Mouse (Mus musculus) fat pad, adult 2 months (tissue): ENCODE data around the gene Rnf10.

Experiments
- DNase-seq: peaks from one replicate; pipeline ENCODE4 v3.0.0-alpha.2; 2011; ENCODE audit warnings: low read depth, low spot score; ENCODE audit errors: extremely low read depth

Rnf10 gene

DNA sequence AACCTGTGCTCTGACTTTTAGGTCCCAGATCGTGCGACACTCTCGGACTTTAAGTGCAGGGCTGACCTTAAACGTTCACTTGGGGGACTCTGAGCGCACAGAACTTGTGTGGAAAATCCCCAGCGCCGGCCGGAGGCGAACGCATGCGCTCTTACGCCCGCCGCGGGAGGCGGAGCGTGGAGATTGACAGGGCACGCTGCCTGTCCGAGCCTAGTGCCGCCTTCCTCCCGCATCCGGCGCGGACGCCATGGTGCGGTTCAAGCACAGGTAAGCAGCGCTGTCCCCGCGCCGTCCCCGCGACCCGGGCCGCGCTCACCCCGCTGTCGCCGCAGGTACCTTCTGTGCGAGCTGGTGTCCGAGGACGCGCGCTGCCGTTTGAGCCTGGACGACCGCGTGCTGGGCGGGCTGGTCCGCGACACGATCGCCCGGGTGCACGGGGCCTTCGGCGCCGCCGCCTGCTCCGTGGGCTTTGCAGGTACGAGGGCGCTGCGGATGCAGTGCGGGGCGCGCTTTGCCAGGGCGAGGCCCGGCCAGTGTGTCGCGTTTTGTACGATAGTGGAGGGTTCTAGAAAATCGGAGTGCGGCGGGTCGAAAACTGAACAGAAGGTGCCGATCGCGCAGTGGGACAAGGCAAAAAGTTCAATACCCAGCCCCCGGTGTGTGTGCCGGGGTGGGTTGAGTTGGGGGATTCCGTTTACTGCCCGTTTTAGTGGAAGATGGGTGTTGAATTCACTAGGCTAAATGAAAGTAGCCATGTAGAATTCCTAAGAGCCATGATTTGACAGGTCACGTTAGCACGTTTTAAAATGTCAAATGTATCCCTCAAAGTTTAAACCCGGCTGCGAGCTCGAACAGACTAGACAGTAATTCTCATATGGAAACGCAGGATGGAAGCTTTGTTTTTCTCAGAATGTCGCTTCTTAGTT lies 34.6 kb downstream of the Rnf10 start:
- no peak for DNase-seq

DNA sequence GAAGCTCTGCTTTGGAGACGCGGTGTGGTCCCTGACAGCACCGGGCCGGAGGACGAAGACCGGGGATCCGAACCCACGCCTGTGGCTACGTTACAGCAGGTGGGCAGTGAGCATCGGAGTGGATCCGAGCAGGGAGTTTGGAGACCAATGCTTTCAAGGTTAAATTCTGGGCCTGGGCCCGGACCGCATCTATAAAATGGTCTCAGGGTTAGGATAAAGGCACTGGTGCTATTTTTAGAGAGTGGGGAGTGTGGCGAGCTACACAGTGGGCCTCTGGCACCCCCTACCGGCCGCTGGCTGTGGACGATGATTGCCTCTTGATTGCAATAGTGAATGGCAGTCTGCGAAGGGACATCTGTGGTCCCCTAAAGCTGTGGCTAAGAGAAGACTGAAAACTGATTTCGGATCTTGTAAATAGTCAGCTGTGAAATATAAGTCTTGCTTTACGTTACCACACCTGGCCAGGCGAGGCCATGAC lies 36.9 kb downstream of the Rnf10 start, which contains the start of gene Pop5:
Pop5 (plus strand) TSS at position 51 of the 478 bp plus-strand sequence.
- DNase-seq: no peak

GRCm38 (mm10) chr5:115235323-115235771 lies 37.4 kb downstream of the Rnf10 start:
- DNase-seq: no peak

DNA sequence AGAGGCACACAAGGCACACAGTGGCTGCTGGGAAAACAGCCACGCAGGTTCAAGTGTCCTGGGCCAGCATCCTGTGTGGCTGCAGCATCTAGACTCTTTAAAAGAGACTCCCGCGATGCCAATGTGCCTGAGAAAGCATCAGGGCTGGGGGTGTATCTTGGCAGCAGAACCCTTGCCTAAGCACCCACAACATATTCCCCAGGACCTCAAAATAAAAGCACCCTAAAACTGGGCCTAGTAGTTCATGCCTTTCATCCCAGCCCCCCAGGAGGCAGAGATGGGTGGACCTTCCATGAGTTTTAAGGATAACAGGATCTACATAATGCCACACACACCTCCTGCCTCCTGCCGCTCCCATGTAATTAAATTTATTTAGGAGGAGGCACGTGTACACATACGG lies 38.2 kb downstream of the Rnf10 start:
- no peak for DNase-seq

- DNase-seq: no peak
These were observed 39.5 kb downstream of the Rnf10 start for GRCm38 (mm10) chr5:115233031-115233780.

DNA sequence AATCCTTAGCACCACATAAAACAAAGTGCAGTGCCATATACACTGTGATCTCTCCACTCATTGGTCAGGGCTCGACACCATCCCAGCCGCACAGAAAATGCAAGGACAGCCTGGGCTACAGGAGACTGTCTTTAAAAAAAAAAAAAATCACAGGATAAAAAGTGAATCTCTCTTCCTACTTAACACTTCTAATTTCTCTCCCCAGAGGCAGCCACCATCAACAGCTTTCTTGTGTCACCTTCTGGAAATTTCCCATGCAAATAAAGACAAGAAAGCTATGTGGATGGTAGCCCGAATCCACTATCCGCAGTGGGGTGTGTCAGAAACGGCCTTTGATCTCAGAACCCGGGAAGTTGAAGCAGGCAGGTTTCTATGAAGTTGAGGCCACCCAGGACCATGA lies 40.2 kb downstream of the Rnf10 start:
- no peak for DNase-seq

DNA sequence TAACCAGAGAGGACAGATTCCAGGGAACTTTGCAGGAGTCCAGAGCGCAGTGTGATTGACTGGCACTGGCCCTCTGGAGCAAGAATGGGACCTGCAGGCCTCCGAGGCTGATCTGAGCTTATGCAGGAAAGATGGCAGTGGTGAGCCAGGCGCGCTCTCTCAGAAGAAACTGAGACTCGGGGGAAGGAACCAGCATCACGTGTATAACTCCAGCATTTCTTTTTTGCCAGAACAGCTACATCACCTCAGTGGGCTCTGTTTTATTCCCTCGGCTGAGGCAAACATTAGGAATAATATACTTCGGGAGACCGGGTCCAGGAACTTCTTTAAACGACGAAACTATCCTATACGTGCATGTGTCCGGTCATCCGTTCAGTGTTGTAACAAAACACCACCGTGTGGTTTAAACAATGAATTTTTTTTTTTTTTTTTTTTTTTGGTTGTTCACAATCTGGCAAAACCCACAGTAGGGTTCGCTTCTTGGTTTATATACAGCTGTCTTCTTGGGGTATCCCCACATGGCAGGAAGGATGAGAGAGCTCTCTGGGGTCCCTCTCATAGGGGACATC lies 41.1 kb downstream of the Rnf10 start:
- no peak for DNase-seq

- no peak for DNase-seq
These were observed 41.7 kb downstream of the Rnf10 start for GRCm38 (mm10) chr5:115230830-115231551.

DNA sequence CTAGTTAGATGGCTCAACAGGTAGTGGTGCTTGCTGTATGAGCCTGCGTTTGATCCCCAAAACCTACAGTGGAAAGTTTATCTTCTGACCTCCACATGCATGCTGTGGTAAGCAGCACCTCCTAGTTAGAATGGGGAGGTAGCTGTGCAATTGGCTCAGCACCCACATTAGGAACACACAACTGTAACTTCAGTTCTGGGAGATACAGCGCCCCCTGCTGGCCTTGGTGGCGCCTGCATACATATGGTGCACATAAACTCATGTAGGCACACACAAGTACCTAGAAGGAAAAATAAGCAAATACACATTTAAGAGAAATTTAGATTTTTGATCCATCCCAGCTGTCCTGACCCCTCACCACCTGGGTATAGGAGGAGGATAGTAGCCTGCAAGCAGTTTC lies 50.2 kb downstream of the Rnf10 start:
- no peak for DNase-seq

DNA sequence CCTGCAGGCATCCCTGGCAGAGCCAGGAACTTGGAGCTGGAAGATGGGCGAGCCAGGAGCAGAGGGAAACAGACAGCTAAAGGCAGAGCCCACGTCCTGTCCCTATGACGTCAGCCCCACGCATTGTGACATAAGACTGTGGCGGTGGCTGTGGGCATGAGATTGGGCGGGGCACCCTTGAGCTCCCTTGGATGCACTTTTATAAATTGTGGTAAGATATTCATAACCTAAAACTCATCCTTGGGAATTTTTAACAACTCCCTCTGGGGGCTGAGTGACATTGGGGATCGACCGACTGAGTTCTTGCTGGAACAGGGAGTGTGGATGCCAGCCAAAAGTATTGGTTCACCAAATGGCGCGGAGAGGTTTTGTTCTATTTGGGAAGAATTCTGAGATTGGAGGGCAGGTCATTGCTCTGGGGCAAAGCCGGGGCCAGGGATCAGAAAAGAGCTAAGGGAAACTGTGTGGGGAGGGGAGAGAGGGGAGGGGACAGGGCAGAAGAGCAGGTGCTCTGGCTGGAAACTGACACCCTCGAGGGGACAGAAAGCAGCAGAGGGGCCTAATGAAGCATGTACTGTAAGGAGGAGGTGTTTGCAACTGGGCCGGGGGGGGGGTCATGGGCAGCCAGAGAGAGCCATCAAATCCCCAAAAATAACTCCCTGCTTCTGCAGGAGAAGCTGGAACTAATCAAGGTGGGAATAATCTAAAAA lies 51.6 kb downstream of the Rnf10 start:
- DNase-seq: no peak

DNA sequence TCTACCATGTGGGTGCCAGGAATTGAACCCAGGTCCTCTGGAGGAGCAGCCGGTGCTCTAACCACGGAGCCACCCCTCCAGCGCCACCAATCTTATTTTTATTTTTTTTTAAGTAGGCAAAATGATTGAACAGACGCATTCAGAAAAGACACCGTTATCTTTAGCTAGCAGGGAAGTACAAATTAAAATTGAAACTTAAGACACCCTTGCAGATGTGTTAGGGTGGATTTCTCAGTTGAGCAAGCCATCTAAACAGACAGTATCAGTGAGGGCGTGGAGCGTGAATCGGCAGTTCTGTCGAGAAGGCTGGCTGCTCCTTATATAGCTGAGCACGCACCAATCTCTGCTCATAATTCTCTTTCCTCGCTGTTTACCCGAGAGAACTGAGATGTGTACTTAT lies 54.7 kb downstream of the Rnf10 start:
- no peak for DNase-seq

DNA sequence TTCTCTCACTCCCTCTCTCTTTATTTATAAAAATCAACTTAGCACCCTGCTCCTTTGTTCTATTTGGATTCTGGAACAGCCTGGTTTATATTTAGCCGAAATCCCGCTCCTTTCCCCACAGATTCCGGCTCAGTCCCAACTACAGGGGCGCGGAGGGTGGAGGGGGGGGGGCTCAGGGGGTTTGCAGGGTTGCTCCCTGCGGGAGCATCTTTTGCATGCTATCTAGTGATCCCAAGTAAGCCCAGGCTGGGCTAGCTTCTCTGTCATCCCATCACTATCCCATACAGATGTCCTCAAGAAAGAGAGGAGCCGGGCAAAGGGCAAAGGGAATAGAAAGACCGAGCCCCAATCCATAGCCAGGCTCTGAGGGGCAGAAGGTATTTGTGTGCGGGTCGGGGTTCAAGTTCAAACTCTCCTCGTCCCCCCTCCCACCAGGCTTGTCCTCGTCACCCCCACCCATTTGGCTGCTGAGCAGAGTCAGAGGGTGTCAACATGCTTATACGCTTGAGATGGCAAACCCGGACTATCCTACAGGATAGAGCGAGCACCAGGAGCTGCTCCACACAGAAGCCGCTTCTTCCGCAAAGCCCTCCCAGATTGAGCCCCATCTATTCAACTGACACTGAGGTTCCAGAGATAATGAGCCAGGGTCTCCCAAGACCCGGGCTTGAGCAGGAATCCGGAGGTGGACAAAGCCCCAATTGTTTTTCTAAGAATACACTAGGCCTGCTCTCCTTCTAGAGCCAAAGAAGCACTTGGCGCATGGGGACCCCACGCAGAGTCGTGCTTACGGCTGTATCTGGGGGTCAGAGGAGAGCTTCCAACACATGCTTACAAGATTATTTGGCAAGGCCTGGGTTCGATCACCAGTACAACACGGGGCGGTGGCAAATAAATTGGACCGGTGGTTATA lies 57.2 kb downstream of the Rnf10 start:
- no peak for DNase-seq

- DNase-seq: no peak
These were observed 57.8 kb downstream of the Rnf10 start for GRCm38 (mm10) chr5:115214864-115215263.

DNA sequence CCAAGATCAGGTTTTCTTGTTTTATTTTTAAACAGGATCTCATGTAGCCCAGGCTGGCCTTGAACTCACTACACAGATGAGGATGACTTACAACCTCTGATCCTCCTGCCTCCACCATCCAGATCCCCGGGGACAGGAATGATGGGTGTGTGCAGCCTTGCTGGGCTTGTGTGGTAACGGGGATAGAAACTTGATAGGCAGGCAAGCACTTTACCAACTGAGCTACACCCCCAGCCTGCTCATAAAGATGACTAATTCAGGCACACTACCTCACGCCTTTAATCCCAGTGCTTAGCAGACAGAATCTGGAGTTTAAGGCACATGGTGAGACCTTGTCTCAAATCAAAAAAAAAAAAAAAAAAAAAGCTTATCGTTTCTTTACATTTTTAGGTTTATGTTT lies 59.8 kb downstream of the Rnf10 start:
- DNase-seq: no peak

DNA sequence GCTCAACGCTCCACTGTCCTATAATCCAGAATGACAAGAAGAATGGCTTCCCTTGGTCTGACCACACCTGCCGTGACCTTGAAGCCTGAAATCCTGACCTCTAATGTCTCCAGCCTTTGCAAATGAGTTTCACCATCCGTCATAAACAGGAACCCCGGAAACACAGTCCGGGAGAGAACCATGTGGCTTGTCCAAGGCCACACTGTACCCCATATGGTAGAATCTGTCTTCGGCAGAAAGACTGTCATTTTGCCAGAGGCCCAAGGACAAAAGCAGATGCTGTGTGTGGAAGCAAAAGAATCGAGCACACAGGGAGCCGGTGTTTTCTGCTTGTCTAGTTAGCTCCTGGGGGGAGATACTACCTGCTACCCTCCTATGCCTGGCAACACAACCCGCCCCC lies 60.2 kb downstream of the Rnf10 start:
- DNase-seq: no peak

DNA sequence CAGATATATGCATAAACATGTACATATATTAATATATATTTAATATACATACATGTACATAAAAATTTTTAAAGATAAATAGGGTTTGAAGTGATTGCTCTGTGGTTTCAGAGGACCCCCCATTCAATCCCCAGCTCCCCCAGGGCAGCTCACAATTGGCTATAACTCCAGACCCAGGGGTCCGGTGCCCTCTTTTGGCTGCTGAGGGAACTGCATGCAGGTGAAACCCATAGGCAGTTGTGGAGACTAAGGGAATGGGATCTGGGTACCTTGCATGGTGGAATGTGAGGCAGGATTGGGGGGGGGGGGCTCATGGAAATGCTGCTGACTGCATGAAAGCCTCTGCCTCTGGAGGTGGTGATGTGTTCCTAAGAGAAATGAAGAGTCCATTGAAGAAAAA lies 62.3 kb downstream of the Rnf10 start:
- no peak for DNase-seq

DNA sequence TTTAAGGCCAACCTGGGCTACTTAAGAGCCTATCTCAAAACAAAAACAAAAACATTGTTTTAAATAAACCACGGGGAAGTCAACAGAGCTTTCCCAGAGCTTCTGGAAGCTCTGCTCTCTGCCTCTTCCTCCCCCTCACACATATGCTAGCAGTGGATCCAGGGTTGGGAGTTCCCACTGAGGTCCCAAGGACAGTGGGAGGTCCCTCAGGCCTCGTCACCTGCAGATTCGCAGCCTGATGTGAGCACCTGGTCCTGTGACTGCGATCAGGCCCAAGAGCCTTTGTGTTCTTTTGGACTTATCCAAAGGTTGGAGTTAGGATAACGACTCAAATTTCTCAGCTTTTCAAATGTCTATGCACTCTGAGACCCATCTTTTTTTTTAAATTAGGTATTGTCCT lies 64.1 kb downstream of the Rnf10 start:
- DNase-seq: no peak

DNA sequence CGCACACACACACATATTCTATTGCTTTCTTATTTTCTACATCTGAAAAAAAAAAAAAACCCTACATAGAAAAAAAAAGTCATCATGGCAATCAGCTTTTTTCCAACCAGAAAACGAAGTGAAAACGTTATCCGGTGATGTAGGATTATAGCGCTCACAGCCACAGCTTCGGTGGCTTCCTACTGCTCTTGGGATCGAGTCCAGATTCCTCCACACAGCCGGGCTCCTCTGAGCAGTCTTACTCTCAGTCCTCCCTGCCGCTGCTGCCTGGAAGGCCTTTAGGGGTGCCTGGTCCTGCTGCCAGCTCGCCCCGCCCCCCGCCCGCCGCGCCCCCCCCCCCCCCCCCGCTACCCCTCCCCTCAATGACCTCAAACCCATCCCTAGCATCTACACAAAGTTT lies 64.8 kb downstream of the Rnf10 start:
- no peak for DNase-seq

GRCm38 (mm10) chr5:115207244-115207643 lies 65.5 kb downstream of the Rnf10 start:
- no peak for DNase-seq
